Mouse (Mus musculus) megakaryocyte, adult 5-6 weeks (primary cell): ENCODE results near the gene Rnh1. TPM values are rescaled to one million over a fixed set of nuclear protein-coding genes. Genes with fewer than 3 reads are reported as not detected.

Experiments
- ATAC-seq: 2 replicates; pipeline ENCODE4 v1.8.0; 2016; ENCODE audit warnings: mild to moderate bottlenecking, inconsistent platforms; ENCODE audit not compliant: poor library complexity, severe bottlenecking
- total RNA-seq, 2 experiments: library from RNA; stranded (forward) in 1 of 2; stranded (reverse) in 1 of 2; fragments of 153-499, 151-499 nt in 1 of 2; fragments of 221-1000, 200-1000 nt in 1 of 2; gene quantifications; 2 replicates each; pipeline versions ENCODE4 v1.2.3 to v1.2.4; 2015 to 2017

Rnh1 gene
- total RNA-seq (2015) (70.5 and 86.8 TPM in 2 replicates), total RNA-seq (2017) (74.2 and 94.3 TPM in 2 replicates)

DNA sequence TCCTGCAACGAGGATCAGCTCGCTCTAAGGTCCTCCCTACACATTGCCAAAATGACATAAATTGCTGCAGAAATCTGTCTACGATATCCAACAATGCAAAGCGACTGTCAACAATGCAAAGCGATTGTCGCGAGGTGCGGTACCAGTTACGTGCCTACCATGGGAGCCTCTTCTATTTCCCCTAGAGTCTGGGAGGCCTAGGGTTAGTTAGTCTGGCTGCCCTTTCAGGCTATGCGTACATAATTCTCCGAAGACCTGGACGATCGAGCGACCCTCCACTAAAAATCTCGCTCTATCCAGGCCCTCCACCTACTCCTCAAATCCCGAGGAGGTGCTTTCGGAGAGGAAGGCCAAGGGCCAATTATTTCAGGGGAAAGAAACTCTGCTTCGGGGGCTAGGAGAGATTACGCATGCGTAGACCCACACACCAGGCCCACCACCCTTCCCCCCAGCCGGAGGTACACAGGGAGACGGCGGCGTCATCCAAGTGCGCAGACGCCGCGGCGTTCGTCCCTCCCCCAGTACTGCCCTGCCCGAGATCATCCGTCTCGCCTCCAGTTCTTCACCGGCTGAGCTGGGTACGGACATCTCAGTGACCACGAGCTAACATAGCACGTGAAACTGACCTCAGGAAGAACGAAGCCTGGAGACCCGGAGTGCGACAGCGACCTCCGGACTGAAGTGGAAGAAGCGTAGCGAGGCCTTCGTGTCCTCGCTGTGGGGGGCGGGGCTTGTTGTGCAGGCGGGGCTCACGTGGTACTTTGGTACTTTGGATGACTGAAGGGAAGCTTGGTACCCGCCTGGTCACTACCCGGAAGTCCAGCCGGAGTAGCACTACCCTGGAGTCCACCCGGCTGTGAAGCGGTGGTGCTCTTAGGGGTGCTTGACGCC, at the start of gene Rnh1:
Gene Rnh1, minus strand, starts transcription at position 742 of the 891 bp plus-strand sequence.
- peak; percentile 78 for ATAC-seq

- ATAC-seq: no peak
Measured at GRCm38 (mm10) chr7:141222126-141222467, 49.4 kb upstream of the Rnh1 start.

- ATAC-seq: peak; percentile 95
Measured at GRCm38 (mm10) chr7:141221249-141222125, 48.8 kb upstream of the Rnh1 start.

DNA sequence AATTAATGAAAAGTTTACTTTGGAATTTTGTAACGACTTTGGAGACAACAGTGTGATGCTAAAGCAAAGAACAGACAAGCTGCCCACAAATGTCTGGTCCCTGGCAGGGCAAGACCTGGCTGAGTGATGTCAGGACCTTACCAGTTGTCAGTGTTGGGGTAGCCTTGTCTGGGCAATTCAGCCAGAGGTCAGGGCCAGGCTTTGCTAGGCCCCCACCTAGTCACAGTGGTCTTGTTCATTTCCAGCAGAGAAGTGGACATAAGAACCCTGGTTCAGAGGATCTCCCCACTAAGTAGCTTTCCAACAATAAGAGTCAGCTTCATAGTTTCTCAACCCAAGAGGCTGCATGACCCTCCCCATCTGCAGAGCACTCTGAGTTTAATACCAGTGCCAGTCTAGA, 47.7 kb upstream of the Rnh1 start:
- ATAC-seq: no peak

DNA sequence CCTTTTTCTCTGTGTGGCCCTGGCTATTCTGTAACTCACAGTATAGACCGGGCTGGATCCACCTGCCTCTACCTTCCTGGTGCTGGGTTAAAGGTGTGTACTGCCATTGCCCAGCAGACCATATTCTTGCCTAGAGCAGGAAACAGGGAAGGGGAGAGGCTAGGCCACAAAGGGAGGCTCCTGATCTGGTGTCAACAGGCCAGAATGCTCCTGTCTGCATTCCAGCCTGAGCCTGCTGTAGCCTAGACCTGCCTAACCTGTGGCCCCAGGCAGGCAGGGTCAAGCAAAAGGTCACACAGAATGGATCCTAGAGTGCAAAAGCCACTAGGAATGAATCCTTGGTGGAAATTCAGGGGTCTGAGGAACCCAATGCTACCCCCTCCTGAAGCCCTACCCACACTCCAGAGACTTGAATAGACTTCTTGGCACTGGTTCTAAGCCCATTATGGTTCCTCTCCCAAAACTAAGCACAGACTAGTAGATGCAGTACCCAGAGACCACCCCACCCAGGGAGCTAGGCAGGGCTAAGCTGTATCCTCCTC, 47.0 kb upstream of the Rnh1 start:
- no peak for ATAC-seq

- ATAC-seq: no peak
Measured at GRCm38 (mm10) chr7:141218557-141219133, 46.0 kb upstream of the Rnh1 start.

DNA sequence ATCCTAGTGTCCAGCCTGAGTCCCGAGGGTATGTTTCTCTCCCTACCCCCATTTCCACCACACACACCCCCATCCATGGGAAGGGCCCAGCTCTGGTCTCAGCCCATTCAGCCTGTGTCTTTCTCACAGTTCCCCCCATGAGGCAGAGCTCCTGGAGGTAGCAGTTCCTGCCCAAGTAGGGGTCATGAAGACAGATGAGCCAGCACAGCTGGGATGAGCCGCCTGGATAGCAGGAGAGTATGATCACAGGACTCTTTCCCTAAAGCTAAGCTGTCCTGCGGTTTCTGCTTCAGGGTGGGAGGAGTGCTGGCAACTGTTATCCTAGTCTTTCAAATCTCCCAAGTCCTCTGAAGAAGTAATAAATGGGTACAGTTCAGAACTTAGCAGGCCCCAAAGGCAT, 45.5 kb upstream of the Rnh1 start:
- no peak for ATAC-seq

- ATAC-seq: no peak
Measured at GRCm38 (mm10) chr7:141217343-141218013, 44.8 kb upstream of the Rnh1 start.

GRCm38 (mm10) chr7:141216894-141217293, 44.2 kb upstream of the Rnh1 start:
- ATAC-seq: no peak

- ATAC-seq: peak; percentile 16; the same call in 1 of the 2 replicates
Measured at GRCm38 (mm10) chr7:141215880-141216733, 43.5 kb upstream of the Rnh1 start.

GRCm38 (mm10) chr7:141215101-141215879, 42.6 kb upstream of the Rnh1 start, which contains the start of gene Rassf7:
TSS of gene Rassf7 (plus strand) at chr7:141215860.
- ATAC-seq: peak; percentile 94

- no peak for ATAC-seq
Measured at GRCm38 (mm10) chr7:141214310-141214709, 41.7 kb upstream of the Rnh1 start.

DNA sequence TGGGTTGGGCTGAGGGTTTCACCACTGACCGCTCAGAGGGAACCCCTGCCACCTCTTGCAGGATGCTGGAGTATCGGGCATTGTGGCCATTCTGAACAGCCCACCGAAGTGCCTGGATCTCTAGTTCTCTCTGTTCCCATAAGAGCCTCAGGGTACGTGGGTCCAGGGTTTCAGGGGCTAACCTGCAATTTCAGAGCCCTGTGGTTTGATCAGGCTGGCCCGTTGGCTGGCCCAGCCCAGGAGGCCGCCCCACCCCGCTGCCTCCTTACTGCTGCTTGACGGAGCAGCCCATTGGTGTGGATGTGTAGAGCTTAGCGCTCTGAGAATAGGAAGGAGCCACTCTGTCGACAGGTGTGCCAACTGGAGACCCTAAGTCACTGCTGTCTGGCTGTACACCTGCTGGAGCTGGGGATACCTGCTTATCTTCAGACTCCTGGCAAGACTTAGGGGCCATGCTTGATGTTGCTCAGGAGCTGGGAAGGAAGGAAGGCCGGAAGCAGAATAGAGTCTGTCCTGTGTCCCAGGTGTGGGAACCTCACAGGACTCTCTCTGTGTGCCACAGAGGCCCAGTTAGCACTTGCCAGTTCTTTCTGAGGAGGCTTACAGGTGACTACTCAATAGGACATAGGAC, 41.1 kb upstream of the Rnh1 start, which contains the start of gene Lmntd2:
Gene Lmntd2, minus strand, starts transcription at position 476 of the 631 bp plus-strand sequence.
- no peak for ATAC-seq

DNA sequence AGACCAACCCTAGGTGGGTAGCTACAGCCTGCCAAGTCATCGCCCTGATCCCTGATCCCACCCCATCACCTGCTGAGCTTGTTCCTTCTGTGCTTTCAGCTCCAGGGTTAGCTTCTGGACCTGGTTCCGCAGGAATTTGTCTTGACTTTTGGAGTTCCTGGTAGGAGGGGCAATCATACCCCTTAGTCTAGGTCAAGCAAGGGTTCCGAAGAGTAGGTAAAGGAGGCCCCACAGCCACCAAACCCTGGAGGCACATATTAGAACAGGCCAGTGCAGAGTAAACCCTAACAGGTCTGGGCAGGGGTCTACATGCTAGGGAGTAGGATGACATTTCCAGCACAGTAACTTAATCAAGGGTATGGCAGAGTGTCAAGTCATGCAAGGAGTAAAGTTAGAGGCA, 40.5 kb upstream of the Rnh1 start:
- ATAC-seq: no peak

DNA sequence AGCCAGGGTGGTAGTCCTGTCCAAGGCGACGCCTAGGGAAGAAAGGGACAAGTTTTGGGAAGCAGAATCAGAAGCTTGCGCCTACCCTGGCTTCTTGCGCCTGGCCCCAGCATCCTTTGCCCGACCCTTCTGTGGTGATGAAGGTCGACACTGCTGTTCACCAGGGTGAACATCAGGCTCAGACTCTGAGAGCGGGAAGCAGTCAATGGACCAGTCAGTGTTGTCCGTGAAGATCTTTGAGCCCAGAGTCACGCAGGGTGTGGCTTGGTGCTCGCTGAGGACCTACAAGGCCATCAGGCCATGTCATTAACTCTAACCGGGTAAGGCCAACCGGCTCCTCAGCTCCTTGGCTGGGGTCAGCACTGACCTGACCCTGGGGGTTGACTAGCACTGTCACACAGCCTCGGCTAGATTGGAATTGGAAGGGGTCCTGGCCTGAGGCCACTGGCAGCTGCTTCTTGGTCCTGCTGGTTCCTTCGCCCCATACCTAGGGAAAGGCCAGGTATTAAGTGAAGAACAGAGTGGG, 38.0 kb upstream of the Rnh1 start:
- ATAC-seq: no peak

DNA sequence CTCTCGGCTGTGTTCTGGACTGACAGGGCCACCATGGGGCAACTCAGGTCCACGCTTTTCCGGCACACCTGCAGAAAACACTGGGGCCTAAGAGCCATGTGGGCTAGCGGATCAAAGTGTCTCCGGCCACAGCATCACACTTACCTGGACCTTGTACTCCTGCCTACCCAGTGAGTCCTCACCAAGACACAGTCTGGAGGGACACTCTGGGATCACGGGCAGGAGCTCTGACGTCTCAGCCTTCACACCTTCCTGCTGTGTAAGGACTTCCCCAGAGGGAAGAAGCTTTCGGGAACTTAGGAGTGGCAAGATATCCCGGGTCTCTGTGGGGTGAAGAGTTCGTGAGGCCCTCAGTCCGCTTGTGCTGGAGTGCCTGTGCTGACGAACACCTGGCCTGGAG, 37.5 kb upstream of the Rnh1 start:
- no peak for ATAC-seq

GRCm38 (mm10) chr7:141209526-141209925, 36.9 kb upstream of the Rnh1 start:
- ATAC-seq: no peak
